Mouse (Mus musculus) heart, embryonic 12.5 days (tissue): ENCODE results near the gene Stard13. TPM values are rescaled to one million over a fixed set of nuclear protein-coding genes. Genes with fewer than 3 reads are reported as not detected.

Experiments used
- ATAC-seq: fragments of 200-750 bp; cut with Nextera tagmentation; 2 replicates; pipeline ENCODE4 v1.8.0; 2017; ENCODE audit warnings: moderate TSS enrichment, moderate library complexity; ENCODE audit not compliant: insufficient number of reproducible peaks, low FRiP score
- H3K27ac ChIP-seq: fragments of 300-500 bp; sonication (generic); 2 replicates; pipeline ENCODE4 v1.5.1; 2016; ENCODE audit warnings: mild to moderate bottlenecking, moderate library complexity; ENCODE audit not compliant: poor library complexity, severe bottlenecking
- H3K27me3 ChIP-seq: fragments of 300-500 bp; sonication (generic); replicated peaks from 2 replicates; pipeline ENCODE4 v1.6.1; 2016; ENCODE audit warnings: mild to moderate bottlenecking, moderate library complexity
- H3K36me3 ChIP-seq: fragments of 300-500 bp; sonication (generic); 2 replicates; pipeline ENCODE4 v1.6.1; 2016; ENCODE audit warnings: mild to moderate bottlenecking, moderate library complexity
- H3K4me1 ChIP-seq: fragments of 300-500 bp; sonication (generic); replicated peaks from 2 replicates; pipeline ENCODE4 v1.6.1; 2016; ENCODE audit warnings: mild to moderate bottlenecking
- H3K4me2 ChIP-seq: fragments of 300-500 bp; sonication (generic); 2 replicates; pipeline ENCODE4 v1.6.1; 2016; ENCODE audit warnings: mild to moderate bottlenecking, moderate library complexity
- H3K4me3 ChIP-seq: fragments of 300-500 bp; sonication (generic); 2 replicates; pipeline ENCODE4 v1.5.1; 2016; ENCODE audit warnings: mild to moderate bottlenecking
- H3K9ac ChIP-seq: fragments of 300-500 bp; sonication (generic); 2 replicates; pipeline ENCODE4 v1.6.1; 2016; ENCODE audit warnings: mild to moderate bottlenecking, moderate library complexity
- H3K9me3 ChIP-seq: fragments of 300-500 bp; sonication (generic); replicated peaks from 2 replicates; pipeline ENCODE4 v1.6.1; 2016; ENCODE audit warnings: mild to moderate bottlenecking, moderate library complexity
- WGBS: fragments of 180-500 bp; shearing (Covaris S2); methylation state at CpG from one replicate; pipeline ENCODE4 v1.1.7; 2016; 5-methylcytosine and 5-hydroxymethylcytosine counted together
- polyA plus RNA-seq: library from polyadenylated mRNA; unstranded; fragments of >200 nt; fragmentation: Nextera tagmentation; extraction: Ambion mirVana; gene quantifications from 2 replicates; pipeline ENCODE4 v1.2.1, GENCODE M21; 2016

The Stard13 gene
- polyA plus RNA-seq, 1 experiment from 2014 or later, result 3.2 TPM

GRCm38 (mm10) chr5:151046131-151046530 is 187.5 kb downstream of the Stard13 start:
- no peak overlapping the region for H3K9ac ChIP-seq
- no peak for ATAC-seq
- H3K4me1 ChIP-seq, result peaks cover 13% of the 10 kb centered on the region
- no peak overlapping the region for H3K27ac ChIP-seq
- H3K4me2 ChIP-seq, result no peak overlapping the region
- peaks cover 13% of the 10 kb centered on the region for H3K36me3 ChIP-seq
- 86% methylated on average over 6 of the region's 6 CpGs for WGBS
- H3K4me3 ChIP-seq, result no peak overlapping the region
- no peaks in the 10 kb centered on the region for H3K9me3 ChIP-seq
- H3K27me3 ChIP-seq, result no peaks in the 10 kb centered on the region

GRCm38 (mm10) chr5:151042911-151043310 is 190.7 kb downstream of the Stard13 start:
- Histone ChIP-seq H3K9me3 (no peaks in the 10 kb centered on the region), H3K36me3 (peaks cover 16% of the 10 kb centered on the region), H3K9ac (no peak overlapping the region), H3K27me3 (no peaks in the 10 kb centered on the region), H3K4me3 (no peak overlapping the region), H3K27ac (no peak overlapping the region), H3K4me2 (no peak overlapping the region), H3K4me1 (no peaks in the 10 kb centered on the region)
- ATAC-seq, result no peak
- 92% methylated on average over 5 of the region's 5 CpGs for WGBS

- WGBS, result 88% methylated on average over 7 of the region's 7 CpGs
- peaks cover 10% of the 10 kb centered on the region for H3K36me3 ChIP-seq
- H3K4me1 ChIP-seq, result peaks cover 7% of the 10 kb centered on the region
- H3K9me3 ChIP-seq, result 0 out of 2 replicates have a peak, but pooled peaks cover 3% of the 10 kb centered on the region
- H3K27me3 ChIP-seq, result no peaks in the 10 kb centered on the region
- no peak overlapping the region for H3K4me3 ChIP-seq
- ATAC-seq, result no peak
- no peak overlapping the region for H3K9ac ChIP-seq
- no peak overlapping the region for H3K27ac ChIP-seq
- no peak overlapping the region for H3K4me2 ChIP-seq
These were observed 195.8 kb downstream of the Stard13 start for GRCm38 (mm10) chr5:151037871-151038270.

- Histone ChIP-seq H3K4me1 (peaks cover 9% of the 10 kb centered on the region), H3K27ac (no peak overlapping the region), H3K4me2 (no peak overlapping the region), H3K4me3 (no peak overlapping the region), H3K36me3 (peaks cover 4% of the 10 kb centered on the region; the same call in 1 of the 2 replicates), H3K9ac (no peak overlapping the region), H3K27me3 (no peaks in the 10 kb centered on the region), H3K9me3 (0 out of 2 replicates have a peak, but pooled peaks cover 3% of the 10 kb centered on the region)
- 35% methylated on average over 9 of the region's 9 CpGs for WGBS
- no peak for ATAC-seq
These were observed 198.7 kb downstream of the Stard13 start for GRCm38 (mm10) chr5:151034715-151035512.

- Histone ChIP-seq H3K9ac (no peak overlapping the region), H3K4me2 (no peak overlapping the region), H3K9me3 (0 out of 2 replicates have a peak, but pooled peaks cover 3% of the 10 kb centered on the region), H3K36me3 (no peaks in the 10 kb centered on the region), H3K27me3 (no peaks in the 10 kb centered on the region), H3K4me3 (no peak overlapping the region), H3K4me1 (0 out of 2 replicates have a peak, but pooled peaks cover 4% of the 10 kb centered on the region), H3K27ac (no peak overlapping the region)
- no peak for ATAC-seq
- WGBS, result 73% methylated on average over 6 of the region's 6 CpGs
These were observed 204.7 kb downstream of the Stard13 start for GRCm38 (mm10) chr5:151028906-151029305.

- ATAC-seq, result no peak
- H3K9ac ChIP-seq, result no peak overlapping the region
- H3K4me3 ChIP-seq, result no peak overlapping the region
- no peak overlapping the region for H3K4me2 ChIP-seq
- no peaks in the 10 kb centered on the region for H3K27me3 ChIP-seq
- 60% methylated on average over 7 of the region's 7 CpGs for WGBS
- H3K27ac ChIP-seq, result no peak overlapping the region
- H3K4me1 ChIP-seq, result peaks cover 17% of the 10 kb centered on the region; the same call in 1 of the 2 replicates
- H3K9me3 ChIP-seq, result no peaks in the 10 kb centered on the region
- H3K36me3 ChIP-seq, result no peaks in the 10 kb centered on the region
These were observed 206.5 kb downstream of the Stard13 start for GRCm38 (mm10) chr5:151027171-151027570.

- 69% methylated on average over 4 of the region's 4 CpGs for WGBS
- Histone ChIP-seq H3K36me3 (no peaks in the 10 kb centered on the region), H3K4me2 (no peak overlapping the region), H3K4me1 (peaks cover 14% of the 10 kb centered on the region; the same call in 1 of the 2 replicates), H3K4me3 (no peak overlapping the region), H3K9me3 (no peaks in the 10 kb centered on the region), H3K9ac (no peak overlapping the region), H3K27me3 (no peaks in the 10 kb centered on the region), H3K27ac (no peak overlapping the region)
- no peak; the same call in 1 of the 2 replicates for ATAC-seq
These were observed 207.6 kb downstream of the Stard13 start for GRCm38 (mm10) chr5:151026069-151026468.

GRCm38 (mm10) chr5:151024483-151024882 is 209.2 kb downstream of the Stard13 start:
- peaks cover 18% of the 10 kb centered on the region; the same call in 1 of the 2 replicates for H3K4me1 ChIP-seq
- H3K9me3 ChIP-seq, result no peaks in the 10 kb centered on the region
- H3K4me3 ChIP-seq, result no peak overlapping the region
- H3K27ac ChIP-seq, result no peak overlapping the region
- 66% methylated on average over 2 of the region's 2 CpGs for WGBS
- H3K36me3 ChIP-seq, result no peaks in the 10 kb centered on the region
- H3K4me2 ChIP-seq, result no peak overlapping the region
- no peaks in the 10 kb centered on the region for H3K27me3 ChIP-seq
- no peak overlapping the region for H3K9ac ChIP-seq
- no peak for ATAC-seq

GRCm38 (mm10) chr5:151023461-151023860 is 210.2 kb downstream of the Stard13 start:
- Histone ChIP-seq H3K4me1 (peaks cover 18% of the 10 kb centered on the region; the same call in 1 of the 2 replicates), H3K4me3 (no peak overlapping the region), H3K9me3 (no peaks in the 10 kb centered on the region), H3K36me3 (no peaks in the 10 kb centered on the region), H3K9ac (no peak overlapping the region), H3K4me2 (peak overlapping the region; percentile 32), H3K27me3 (no peaks in the 10 kb centered on the region), H3K27ac (0 out of 2 replicates have a peak overlapping the region, but pooled peaks have one; percentile 8)
- 5% methylated on average over 8 of the region's 8 CpGs for WGBS
- no peak for ATAC-seq

GRCm38 (mm10) chr5:151022939-151023338 is 210.7 kb downstream of the Stard13 start:
- Histone ChIP-seq H3K36me3 (no peaks in the 10 kb centered on the region), H3K4me3 (no peak overlapping the region), H3K4me1 (peaks cover 18% of the 10 kb centered on the region; the same call in 1 of the 2 replicates), H3K9ac (no peak overlapping the region), H3K9me3 (no peaks in the 10 kb centered on the region), H3K4me2 (peak overlapping the region; percentile 32; the same call in 1 of the 2 replicates), H3K27me3 (no peaks in the 10 kb centered on the region), H3K27ac (no peak overlapping the region)
- no peak for ATAC-seq
- WGBS, result 17% methylated on average over 1 of the region's 1 CpGs

GRCm38 (mm10) chr5:151022026-151022425 is 211.6 kb downstream of the Stard13 start:
- no peaks in the 10 kb centered on the region for H3K27me3 ChIP-seq
- WGBS, result 63% methylated on average over 7 of the region's 7 CpGs
- no peak overlapping the region for H3K4me3 ChIP-seq
- no peak for ATAC-seq
- no peak overlapping the region for H3K27ac ChIP-seq
- no peak overlapping the region for H3K9ac ChIP-seq
- peaks cover 18% of the 10 kb centered on the region; the same call in 1 of the 2 replicates for H3K4me1 ChIP-seq
- H3K4me2 ChIP-seq, result no peak overlapping the region
- no peaks in the 10 kb centered on the region for H3K9me3 ChIP-seq
- H3K36me3 ChIP-seq, result no peaks in the 10 kb centered on the region
